Mouse (Mus musculus) stomach, postnatal 0 days (tissue): ENCODE data around the gene Tmem150c.

Experiments used
- CTCF ChIP-seq: IDR thresholded peaks from 2 replicates; pipeline ENCODE4 v1.5.1; 2016; ENCODE audit warnings: antibody characterized with exemption, low read depth, mild to moderate bottlenecking, moderate library complexity
- EP300 ChIP-seq: optimal IDR thresholded peaks from 2 replicates; pipeline ENCODE3; 2016; ENCODE audit warnings: antibody characterized with exemption

DNA sequence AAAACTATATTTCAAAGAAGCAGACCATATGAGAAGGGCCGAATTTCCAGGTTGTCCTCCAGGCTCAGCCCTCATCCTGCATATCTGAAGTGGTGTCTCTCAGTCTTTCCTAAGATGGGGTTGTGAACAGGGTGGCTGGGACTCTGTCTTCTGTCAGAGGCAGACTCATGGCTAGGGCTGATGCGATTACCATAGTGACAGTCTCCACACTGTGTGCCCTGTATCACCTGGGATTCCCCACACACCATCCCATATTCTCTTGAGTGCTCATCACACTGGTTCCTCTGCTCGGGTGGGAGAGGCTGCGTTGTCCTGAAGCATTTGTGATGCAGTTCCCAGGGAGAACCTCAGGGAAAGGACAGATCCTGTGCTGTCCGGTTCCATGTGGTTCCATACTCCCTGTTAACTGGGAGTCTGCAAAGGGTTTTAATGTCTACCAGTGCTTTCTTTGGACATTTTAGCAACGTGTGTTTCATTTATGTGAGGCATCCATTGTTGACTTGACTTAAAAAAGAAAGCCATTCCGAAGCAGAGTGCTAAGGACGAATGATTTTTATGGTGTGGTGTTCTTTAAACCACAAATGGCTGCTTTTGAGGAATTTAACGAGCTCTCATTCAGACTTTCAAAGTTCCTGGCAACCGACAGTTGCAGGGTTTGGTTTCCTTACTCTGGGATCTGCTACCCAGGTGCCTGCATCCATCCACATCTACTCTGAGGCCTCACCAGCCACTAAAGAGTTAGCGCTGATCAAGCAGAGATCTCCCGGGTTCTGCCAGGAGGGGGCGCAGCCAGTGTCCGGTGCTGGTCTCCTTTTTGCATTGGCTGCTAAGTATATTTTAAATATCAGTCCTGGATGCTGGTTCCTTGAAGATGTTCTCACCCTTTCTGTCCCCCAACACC is 7.2 kb upstream of the Tmem150c start:
- TF ChIP-seq CTCF (peak; percentile 75), EP300 (no peak)
